Mouse (Mus musculus) MEL-GATA-1-ER (cell line): ENCODE results near the gene Gstm4.
"Not testable (repeated sequence)": the region's sequence is repeated elsewhere in the genome, so short reads cannot be mapped to it uniquely, and the experiment has no call there.

ENCODE experiments used
- DNase-seq: peaks from one replicate; pipeline ENCODE4 v3.0.0-alpha.2; 2012; ENCODE audit warnings: low read depth; ENCODE audit errors: extremely low read depth

The Gstm4 gene

GRCm38 (mm10) chr3:108070295-108071293 is 25.9 kb upstream of the Gstm4 start:
- DNase-seq, result no peak

GRCm38 (mm10) chr3:108069231-108069870 is 24.7 kb upstream of the Gstm4 start:
- peak; percentile 85 for DNase-seq

GRCm38 (mm10) chr3:108068826-108069225 is 24.1 kb upstream of the Gstm4 start:
- no peak for DNase-seq

- no peak for DNase-seq
Measured at GRCm38 (mm10) chr3:108067370-108067934, 22.8 kb upstream of the Gstm4 start.

- DNase-seq, result no peak
Measured at GRCm38 (mm10) chr3:108065551-108065950, 20.9 kb upstream of the Gstm4 start.

GRCm38 (mm10) chr3:108064672-108065071 is 20.0 kb upstream of the Gstm4 start:
- no peak for DNase-seq

GRCm38 (mm10) chr3:108062648-108063047 is 18.0 kb upstream of the Gstm4 start:
- DNase-seq, result no peak

- peak; percentile 84 for DNase-seq
Measured at GRCm38 (mm10) chr3:108061420-108061819, 16.7 kb upstream of the Gstm4 start.

- DNase-seq, result no peak
Measured at GRCm38 (mm10) chr3:108050493-108050892, 5.8 kb upstream of the Gstm4 start.

- no peak for DNase-seq
Measured at GRCm38 (mm10) chr3:108048306-108048705, 3.6 kb upstream of the Gstm4 start.

- DNase-seq, result no peak
Measured at GRCm38 (mm10) chr3:108046944-108047655, 2.4 kb upstream of the Gstm4 start.

- DNase-seq, result no peak
Measured at GRCm38 (mm10) chr3:108033156-108033555, 11.5 kb downstream of the Gstm4 start.

- no peak for DNase-seq
Measured at GRCm38 (mm10) chr3:108032113-108032512, 12.6 kb downstream of the Gstm4 start.

GRCm38 (mm10) chr3:108028641-108029365 is 15.9 kb downstream of the Gstm4 start:
- DNase-seq, result no peak

- no peak for DNase-seq
Measured at GRCm38 (mm10) chr3:108026597-108026996, 18.1 kb downstream of the Gstm4 start.

GRCm38 (mm10) chr3:108026049-108026448 is 18.6 kb downstream of the Gstm4 start:
- DNase-seq, result peak; percentile 76

- no peak for DNase-seq
Measured at GRCm38 (mm10) chr3:108025318-108025717, 19.4 kb downstream of the Gstm4 start.

GRCm38 (mm10) chr3:108022650-108023049 is 22.0 kb downstream of the Gstm4 start:
- no peak for DNase-seq

GRCm38 (mm10) chr3:108020351-108021022 is 24.2 kb downstream of the Gstm4 start:
- not testable (repeated sequence) for DNase-seq

GRCm38 (mm10) chr3:108019226-108019625 is 25.5 kb downstream of the Gstm4 start:
- DNase-seq, result not testable (repeated sequence)
